Mouse (Mus musculus) layer of hippocampus, adult 9-11 months (tissue): ENCODE measurements around the gene Ptgr1.

Source experiments
- DNase-seq: peaks from one replicate; pipeline ENCODE4 v3.0.0; 2022

The Ptgr1 gene

GRCm38 (mm10) chr4:58990609-58991434 lies 3.9 kb upstream of the Ptgr1 start:
- no peak for DNase-seq

GRCm38 (mm10) chr4:58989303-58989898 lies 2.5 kb upstream of the Ptgr1 start:
- no peak for DNase-seq

GRCm38 (mm10) chr4:58985157-58985648 lies 1.7 kb downstream of the Ptgr1 start:
- DNase-seq, result peak; percentile 47

GRCm38 (mm10) chr4:58982806-58983205 lies 4.1 kb downstream of the Ptgr1 start:
- no peak for DNase-seq

GRCm38 (mm10) chr4:58981421-58981820 lies 5.5 kb downstream of the Ptgr1 start:
- DNase-seq, result no peak

- no peak for DNase-seq
These were observed 11.2 kb downstream of the Ptgr1 start for GRCm38 (mm10) chr4:58975711-58976110.

GRCm38 (mm10) chr4:58970678-58971077 lies 16.2 kb downstream of the Ptgr1 start:
- no peak for DNase-seq

- no peak for DNase-seq
These were observed 21.8 kb downstream of the Ptgr1 start for GRCm38 (mm10) chr4:58965136-58965535.

- DNase-seq, result no peak
These were observed 23.6 kb downstream of the Ptgr1 start for GRCm38 (mm10) chr4:58963271-58963670.

GRCm38 (mm10) chr4:58961719-58962118 lies 25.2 kb downstream of the Ptgr1 start:
- no peak for DNase-seq

GRCm38 (mm10) chr4:58952630-58953029 lies 34.3 kb downstream of the Ptgr1 start:
- DNase-seq, result no peak

- no peak for DNase-seq
These were observed 38.5 kb downstream of the Ptgr1 start for GRCm38 (mm10) chr4:58948391-58948790.

- DNase-seq, result peak; percentile 25
These were observed 42.2 kb downstream of the Ptgr1 start for GRCm38 (mm10) chr4:58944695-58945094.

- DNase-seq, result no peak
These were observed 42.7 kb downstream of the Ptgr1 start for GRCm38 (mm10) chr4:58944206-58944553.

- DNase-seq, result peak; percentile 92
These were observed 43.3 kb downstream of the Ptgr1 start, which contains the start of gene Zkscan16 for GRCm38 (mm10) chr4:58943420-58944205. TSS of gene Zkscan16 (plus strand) at chr4:58943628.

- no peak for DNase-seq
These were observed 44.0 kb downstream of the Ptgr1 start for GRCm38 (mm10) chr4:58942942-58943341.

- no peak for DNase-seq
These were observed 45.3 kb downstream of the Ptgr1 start for GRCm38 (mm10) chr4:58941638-58942037.

- DNase-seq, result no peak
These were observed 51.1 kb downstream of the Ptgr1 start for GRCm38 (mm10) chr4:58935846-58936245.

- DNase-seq, result peak; percentile 47
These were observed 52.0 kb downstream of the Ptgr1 start for GRCm38 (mm10) chr4:58934746-58935476.

- DNase-seq, result no peak
These were observed 52.6 kb downstream of the Ptgr1 start for GRCm38 (mm10) chr4:58934308-58934707.

- DNase-seq, result no peak
These were observed 54.4 kb downstream of the Ptgr1 start for GRCm38 (mm10) chr4:58932541-58932940.

- no peak for DNase-seq
These were observed 59.3 kb downstream of the Ptgr1 start for GRCm38 (mm10) chr4:58927661-58928060.

GRCm38 (mm10) chr4:58926120-58926519 lies 60.8 kb downstream of the Ptgr1 start:
- DNase-seq, result no peak
